Mouse (Mus musculus) left cerebral cortex, adult 11 months (tissue): ENCODE measurements around the gene Klf17.
"Not testable (repeated sequence)": the region's sequence is repeated elsewhere in the genome, so short reads cannot be mapped to it uniquely, and the experiment has no call there.

Experiments used
- DNase-seq: peaks from one replicate; pipeline ENCODE4 v3.0.0; 2022; ENCODE audit warnings: low spot score

Gene Klf17

GRCm38 (mm10) chr4:117765416-117765815 is at the start of gene Klf17:
Gene Klf17 (minus strand): TSS chr4:117765648.
- no peak for DNase-seq

GRCm38 (mm10) chr4:117814333-117814732 is 48.9 kb upstream of the Klf17 start:
- no peak for DNase-seq

- DNase-seq: no peak
Observed at GRCm38 (mm10) chr4:117813591-117814192, 48.2 kb upstream of the Klf17 start.

- no peak for DNase-seq
Observed at GRCm38 (mm10) chr4:117810933-117811332, 45.5 kb upstream of the Klf17 start.

- DNase-seq: no peak
Observed at GRCm38 (mm10) chr4:117806992-117807391, 41.5 kb upstream of the Klf17 start.

- no peak for DNase-seq
Observed at GRCm38 (mm10) chr4:117799904-117800303, 34.5 kb upstream of the Klf17 start.

- no peak for DNase-seq
Observed at GRCm38 (mm10) chr4:117788308-117788707, 22.9 kb upstream of the Klf17 start.

GRCm38 (mm10) chr4:117786963-117787362 is 21.5 kb upstream of the Klf17 start:
- no peak for DNase-seq

- no peak for DNase-seq
Observed at GRCm38 (mm10) chr4:117782908-117783307, 17.5 kb upstream of the Klf17 start.

- no peak for DNase-seq
Observed at GRCm38 (mm10) chr4:117772960-117773359, 7.5 kb upstream of the Klf17 start.

- peak; percentile 51 for DNase-seq
Observed at GRCm38 (mm10) chr4:117770935-117771334, 5.5 kb upstream of the Klf17 start.

GRCm38 (mm10) chr4:117760151-117760550 is 5.3 kb downstream of the Klf17 start:
- no peak for DNase-seq

- DNase-seq: not testable (repeated sequence)
Observed at GRCm38 (mm10) chr4:117752469-117752868, 13.0 kb downstream of the Klf17 start.

- no peak for DNase-seq
Observed at GRCm38 (mm10) chr4:117737559-117737958, 27.9 kb downstream of the Klf17 start.

- no peak for DNase-seq
Observed at GRCm38 (mm10) chr4:117731926-117732325, 33.5 kb downstream of the Klf17 start.

- no peak for DNase-seq
Observed at GRCm38 (mm10) chr4:117724112-117724511, 41.3 kb downstream of the Klf17 start, which contains the start of gene Gm12845. Gene Gm12845 (plus strand): TSS chr4:117724412.

GRCm38 (mm10) chr4:117713303-117714098 is 51.9 kb downstream of the Klf17 start:
- no peak for DNase-seq

- no peak for DNase-seq
Observed at GRCm38 (mm10) chr4:117712314-117712713, 53.1 kb downstream of the Klf17 start.

- no peak for DNase-seq
Observed at GRCm38 (mm10) chr4:117708780-117709550, 56.5 kb downstream of the Klf17 start.
